Comparison of ENCODE assay signal across 13 mouse cellular contexts in the genomic region with DNA sequence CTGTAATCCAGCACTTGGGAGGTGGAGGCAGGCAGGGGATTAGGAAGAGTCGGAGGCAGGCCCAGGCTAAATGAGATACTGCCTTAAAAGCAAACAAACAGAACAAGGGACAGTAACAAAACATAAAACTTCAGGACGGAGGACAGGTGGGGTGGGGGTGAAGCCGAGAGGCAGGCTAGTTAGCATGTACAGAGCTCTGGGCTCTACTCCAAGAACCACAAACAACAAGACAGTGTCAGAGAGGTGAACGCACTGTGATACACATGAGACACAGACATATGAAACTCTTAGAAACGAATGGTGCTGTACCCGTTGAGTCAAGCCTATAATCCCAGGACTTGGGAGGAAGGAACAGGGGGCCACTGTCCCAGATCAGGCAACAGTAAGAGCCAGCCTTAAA. TPM values are rescaled to one million over a fixed set of nuclear protein-coding genes. Genes with fewer than 3 reads are reported as not detected.
DNase-seq lines count a peak whose midpoint lies in the region; ATAC-seq and TF ChIP-seq lines count a peak whose summit lies in the region.
"Had no signal": no experiment of that assay in that cellular context is flagged by ENCODE, and none has a peak within 500 bp of the region (broad histone marks: within the 10 kb centered on the region; RNA-seq: fewer than 3 reads in every experiment).

No protein-coding gene starts in this region.

- TF ChIP-seq CTCF in small intestine, adult 2 months (IDR thresholded peaks at IDR 0.05; ENCODE audit: extremely low read depth, insufficient read length, insufficient replicate concordance, low read depth, low read length) = no peak

- peak overlapping the region; percentile 29; the same call in 1 of the 2 replicates for H3K9ac ChIP-seq in heart, embryonic 13.5 days
- H3K9ac ChIP-seq in midbrain, embryonic 11.5 days (ENCODE audit: low read length) = no peak overlapping the region
- no peak overlapping the region for H3K9ac ChIP-seq in midbrain, embryonic 16.5 days (ENCODE audit: low read depth, low read length)
- no peak overlapping the region for H3K9ac ChIP-seq in hindbrain, embryonic 11.5 days (ENCODE audit: low read depth, low read length)
- H3K9ac ChIP-seq: hindbrain, embryonic 13.5 days had no signal

- H3K4me1 ChIP-seq in heart, embryonic 13.5 days = peaks cover 76% of the 10 kb centered on the region
- H3K4me1 ChIP-seq in midbrain, embryonic 11.5 days (ENCODE audit: control insufficient read depth, insufficient read depth, low read length) = peaks cover 5% of the 10 kb centered on the region
- peaks cover 10% of the 10 kb centered on the region for H3K4me1 ChIP-seq in midbrain, embryonic 16.5 days (ENCODE audit: control insufficient read depth, insufficient read depth, low read length)
- H3K4me1 ChIP-seq in small intestine, adult 2 months (ENCODE audit: control insufficient read depth, insufficient read depth, insufficient read length, low read length) = peaks cover 12% of the 10 kb centered on the region
- no peaks in the 10 kb centered on the region for H3K4me1 ChIP-seq in hindbrain, embryonic 11.5 days (replicated peaks; ENCODE audit: control insufficient read depth, insufficient read depth, low read length)

- no peak for ATAC-seq in heart, embryonic 13.5 days (ENCODE audit: extremely low read depth, insufficient number of reproducible peaks, low FRiP score, low TSS enrichment)
- ATAC-seq in midbrain, embryonic 11.5 days (ENCODE audit: low FRiP score) = no peak
- ATAC-seq in midbrain, embryonic 16.5 days = no peak
- no peak for ATAC-seq in hindbrain, embryonic 11.5 days (ENCODE audit: low FRiP score)

- H3K36me3 ChIP-seq in heart, embryonic 13.5 days = no peaks in the 10 kb centered on the region
- no peaks in the 10 kb centered on the region for H3K36me3 ChIP-seq in midbrain, embryonic 11.5 days (ENCODE audit: control insufficient read depth, insufficient read depth, low read length)
- no peaks in the 10 kb centered on the region for H3K36me3 ChIP-seq in midbrain, embryonic 16.5 days (ENCODE audit: control insufficient read depth, insufficient read depth, low read length)
- H3K36me3 ChIP-seq in small intestine, adult 2 months (ENCODE audit: control insufficient read depth, insufficient read depth, low read length) = no peaks in the 10 kb centered on the region
- no peaks in the 10 kb centered on the region for H3K36me3 ChIP-seq in hindbrain, embryonic 11.5 days (ENCODE audit: control insufficient read depth, insufficient read depth, low read length)
- H3K36me3 ChIP-seq: forebrain, embryonic 10.5 days; hindbrain, embryonic 13.5 days had no signal

- H3K9me3 ChIP-seq in heart, embryonic 13.5 days = no peaks in the 10 kb centered on the region
- H3K9me3 ChIP-seq in midbrain, embryonic 11.5 days (ENCODE audit: control insufficient read depth, low read length) = no peaks in the 10 kb centered on the region
- H3K9me3 ChIP-seq in midbrain, embryonic 16.5 days (replicated peaks; ENCODE audit: control insufficient read depth, low read length, poor library complexity, severe bottlenecking) = no peaks in the 10 kb centered on the region
- H3K9me3 ChIP-seq in hindbrain, embryonic 11.5 days (ENCODE audit: control insufficient read depth, low read length) = no peaks in the 10 kb centered on the region
- H3K9me3 ChIP-seq: forebrain, embryonic 10.5 days; hindbrain, embryonic 13.5 days had no signal

- H3K4me3 ChIP-seq in heart, embryonic 13.5 days = no peak overlapping the region
- H3K4me3 ChIP-seq in midbrain, embryonic 11.5 days (ENCODE audit: low read depth, low read length) = no peak overlapping the region
- H3K4me3 ChIP-seq in midbrain, embryonic 16.5 days (ENCODE audit: low read depth, low read length) = no peak overlapping the region
- H3K4me3 ChIP-seq in small intestine, adult 2 months (ENCODE audit: low read depth, low read length) = no peak overlapping the region
- no peak overlapping the region for H3K4me3 ChIP-seq in hindbrain, embryonic 11.5 days (ENCODE audit: low read depth, low read length)
- H3K4me3 ChIP-seq: forebrain, embryonic 10.5 days; hindbrain, embryonic 13.5 days had no signal

- no peak for DNase-seq in heart, adult 18-20 months
- peak; percentile 6 for DNase-seq in midbrain, embryonic 11.5 days (ENCODE audit: low spot score, missing footprints)
- peak; percentile 23 to 44 for DNase-seq in kidney, postnatal 25 days
- DNase-seq in adrenal gland, postnatal 14 days = no peak
- no peak for DNase-seq in hindbrain, embryonic 11.5 days (ENCODE audit: low spot score)
- DNase-seq: adrenal gland, adult 2 months; cerebellum, postnatal 14 days had no signal

- H3K4me2 ChIP-seq in heart, embryonic 13.5 days = peak overlapping the region; percentile 70
- no peak overlapping the region for H3K4me2 ChIP-seq in midbrain, embryonic 11.5 days
- no peak overlapping the region for H3K4me2 ChIP-seq in midbrain, embryonic 16.5 days (ENCODE audit: low read length)
- H3K4me2 ChIP-seq in hindbrain, embryonic 11.5 days (replicated peaks; ENCODE audit: low read depth, low read length) = no peak overlapping the region
- H3K4me2 ChIP-seq: hindbrain, embryonic 13.5 days had no signal

- H3K27ac ChIP-seq in heart, embryonic 13.5 days (replicated peaks) = peak overlapping the region; percentile 67
- H3K27ac ChIP-seq in midbrain, embryonic 11.5 days (ENCODE audit: low read depth, low read length) = no peak overlapping the region
- no peak overlapping the region for H3K27ac ChIP-seq in midbrain, embryonic 16.5 days (ENCODE audit: low read length)
- peak overlapping the region; percentile 38 for H3K27ac ChIP-seq in small intestine, adult 2 months (ENCODE audit: insufficient read depth, low read depth, low read length)
- no peak overlapping the region for H3K27ac ChIP-seq in hindbrain, embryonic 11.5 days (ENCODE audit: low read depth, low read length)
- H3K27ac ChIP-seq: forebrain, embryonic 10.5 days had no signal

- no peak for TF ChIP-seq POLR2A in small intestine, adult 2 months (IDR thresholded peaks at IDR 0.05; ENCODE audit: low read depth, low read length)

- no peaks in the 10 kb centered on the region for H3K27me3 ChIP-seq in heart, embryonic 13.5 days (replicated peaks)
- no peaks in the 10 kb centered on the region for H3K27me3 ChIP-seq in midbrain, embryonic 11.5 days (ENCODE audit: control insufficient read depth, insufficient read depth, low read length)
- H3K27me3 ChIP-seq in midbrain, embryonic 16.5 days (ENCODE audit: control insufficient read depth, insufficient read depth, low read depth, low read length) = no peaks in the 10 kb centered on the region
- no peaks in the 10 kb centered on the region for H3K27me3 ChIP-seq in small intestine, adult 2 months (ENCODE audit: control insufficient read depth, insufficient read depth, low read length)
- H3K27me3 ChIP-seq in hindbrain, embryonic 11.5 days (ENCODE audit: control insufficient read depth, insufficient read depth, low read length) = no peaks in the 10 kb centered on the region
- H3K27me3 ChIP-seq: hindbrain, embryonic 13.5 days had no signal

- WGBS in heart, embryonic 13.5 days = 24% methylated on average over 6 of the region's 6 CpGs
- 62% methylated on average over 6 of the region's 6 CpGs for WGBS in midbrain, embryonic 11.5 days
- WGBS in midbrain, embryonic 16.5 days = 48% methylated on average over 6 of the region's 6 CpGs
- WGBS in small intestine, adult 2 months = 21% methylated on average over 6 of the region's 6 CpGs
- WGBS in hindbrain, embryonic 11.5 days = 65% methylated on average over 6 of the region's 6 CpGs

RNA-seq across cellular contexts. Expression of a gene that starts 19.9 kb away (rescaled TPM):
- polyA plus RNA-seq in heart, embryonic 13.5 days (2015; fragmentation: Nextera tagmentation; extraction: Ambion mirVana) = 65.9 and 68.6 TPM in 2 replicates
- total RNA-seq in heart, adult 18-20 months (2021) = 10 to 100 TPM; 77.4 to 91.0 TPM
- 91.1 and 103 TPM in 2 replicates for polyA plus RNA-seq in midbrain, embryonic 11.5 days (2014; fragmentation: Nextera tagmentation; extraction: Ambion mirVana)
- 181 and 186 TPM in 2 replicates for polyA plus RNA-seq in midbrain, embryonic 16.5 days (2015; fragmentation: Nextera tagmentation; extraction: Ambion mirVana)
- polyA plus RNA-seq in small intestine, adult 2 months (2012; rRNA removed) = 2.3 and 3.6 TPM in 2 replicates
- total RNA-seq in adrenal gland, postnatal 14 days (2021) = 24.9 and 25.9 TPM in 2 replicates
- polyA plus RNA-seq in hindbrain, embryonic 11.5 days (2014; fragmentation: Nextera tagmentation; extraction: Ambion mirVana) = 98.1 and 102 TPM in 2 replicates

RNA-seq across cellular contexts. Expression of a gene that starts 20.0 kb away (rescaled TPM):
- polyA plus RNA-seq in heart, embryonic 13.5 days (2015; fragmentation: Nextera tagmentation; extraction: Ambion mirVana) = 0.06 and 0.09 TPM in 2 replicates
- total RNA-seq in heart, adult 18-20 months (2021) = under 1 TPM in 1 of 2 experiments, not detected in 1; 0.18 TPM
- 0.51 and 0.61 TPM in 2 replicates for polyA plus RNA-seq in midbrain, embryonic 11.5 days (2014; fragmentation: Nextera tagmentation; extraction: Ambion mirVana)
- 0.76 and 0.92 TPM in 2 replicates for polyA plus RNA-seq in midbrain, embryonic 16.5 days (2015; fragmentation: Nextera tagmentation; extraction: Ambion mirVana)
- polyA plus RNA-seq in small intestine, adult 2 months (2012; rRNA removed) = not detected in 2 replicates
- total RNA-seq in adrenal gland, postnatal 14 days (2021) = 0.26 and 0.41 TPM in 2 replicates
- 0.15 and 0.38 TPM in 2 replicates for polyA plus RNA-seq in hindbrain, embryonic 11.5 days (2014; fragmentation: Nextera tagmentation; extraction: Ambion mirVana)
- polyA plus RNA-seq: stomach, embryonic 14.5 days had no signal

Comparison
In these comparisons a context has a peak if more than half of its experiments do, and no peak if none do; other contexts are left out.
1. H3K27ac ChIP-seq: peak in heart, embryonic 13.5 days (single experiment) and small intestine, adult 2 months (single experiment); none in midbrain, embryonic 11.5 days (single experiment), midbrain, embryonic 16.5 days (single experiment) and hindbrain, embryonic 11.5 days (single experiment).
2. DNase-seq: peak in midbrain, embryonic 11.5 days (single experiment) and kidney, postnatal 25 days (2 of 2); none in heart, adult 18-20 months (0 of 2), adrenal gland, postnatal 14 days (single experiment) and hindbrain, embryonic 11.5 days (single experiment).
3. RNA of a gene that starts 19.9 kb away (polyA plus RNA-seq): 181 to 186 TPM in midbrain, embryonic 16.5 days, 98.1 to 102 TPM in hindbrain, embryonic 11.5 days, 91.1 to 103 TPM in midbrain, embryonic 11.5 days and 65.9 to 68.6 TPM in heart, embryonic 13.5 days; 2.3 to 3.6 TPM in small intestine, adult 2 months; every median in the first group is over 10 times any median in the second.